Comparison of ENCODE assay signal across 21 mouse cellular contexts in genomic region chr3:97981376-97981906, GRCm38 (mm10). TPM values are rescaled to one million over a fixed set of nuclear protein-coding genes. Genes with fewer than 3 reads are reported as not detected.
DNase-seq lines count a peak whose midpoint lies in the region; ATAC-seq and TF ChIP-seq lines count a peak whose summit lies in the region.
"Had no signal": no experiment of that assay in that cellular context is flagged by ENCODE, and none has a peak within 500 bp of the region (broad histone marks: within the 10 kb centered on the region; RNA-seq: fewer than 3 reads in every experiment).

No protein-coding gene starts in this region.

- H3K9me3 ChIP-seq in kidney, embryonic 14.5 days (ENCODE audit: control insufficient read depth, low read length), result no peaks in the 10 kb centered on the region
- H3K9me3 ChIP-seq in kidney, embryonic 16.5 days (ENCODE audit: low read length), result no peaks in the 10 kb centered on the region
- H3K9me3 ChIP-seq in liver, postnatal 0 days (ENCODE audit: low read length), result no peaks in the 10 kb centered on the region
- H3K9me3 ChIP-seq: embryonic facial prominence, embryonic 10.5 days; embryonic facial prominence, embryonic 12.5 days; forebrain, embryonic 13.5 days; forebrain, embryonic 15.5 days had no signal

- TF ChIP-seq POLR2A in kidney, adult 2 months (IDR thresholded peaks at IDR 0.05; ENCODE audit: low read depth, low read length), result no peak

- no peak for DNase-seq in kidney, adult 2 months
- no peak for DNase-seq in kidney, adult 8-10 months
- DNase-seq in liver, postnatal 0 days, result no peak
- DNase-seq in liver, result no peak
- DNase-seq: adrenal gland, adult 8-10 months; adrenal gland, postnatal 14 days; adrenal gland, postnatal 36 days; cerebellum, adult 11-12 months; cerebellum, adult 2 months; cerebellum, adult 9-10 months; cerebellum, postnatal 10 days; cerebellum, postnatal 25 days had no signal

- no peak overlapping the region for H3K9ac ChIP-seq in kidney, embryonic 14.5 days (ENCODE audit: low read depth, low read length)
- no peak overlapping the region for H3K9ac ChIP-seq in kidney, embryonic 16.5 days (replicated peaks; ENCODE audit: low read length)
- no peak overlapping the region for H3K9ac ChIP-seq in liver, postnatal 0 days (replicated peaks)
- H3K9ac ChIP-seq: embryonic facial prominence, embryonic 12.5 days; forebrain, embryonic 13.5 days; forebrain, embryonic 15.5 days had no signal

- H3K27ac ChIP-seq in kidney, embryonic 14.5 days (ENCODE audit: low read depth, low read length), result no peak overlapping the region
- H3K27ac ChIP-seq in kidney, adult 2 months (ENCODE audit: insufficient read depth, low read depth, low read length), result no peak overlapping the region
- H3K27ac ChIP-seq in kidney, embryonic 16.5 days (ENCODE audit: low read length), result 0 out of 2 replicates have a peak overlapping the region, but pooled peaks have one; percentile 17
- H3K27ac ChIP-seq in liver, postnatal 0 days (ENCODE audit: low read depth), result no peak overlapping the region
- H3K27ac ChIP-seq: embryonic facial prominence, embryonic 10.5 days; embryonic facial prominence, embryonic 12.5 days; forebrain, embryonic 13.5 days; forebrain, embryonic 15.5 days had no signal

- no peaks in the 10 kb centered on the region for H3K27me3 ChIP-seq in kidney, embryonic 14.5 days (ENCODE audit: control insufficient read depth, insufficient read depth, low read length)
- no peaks in the 10 kb centered on the region for H3K27me3 ChIP-seq in kidney, adult 2 months (replicated peaks; ENCODE audit: control insufficient read depth, insufficient read depth, low read length)
- no peaks in the 10 kb centered on the region for H3K27me3 ChIP-seq in kidney, embryonic 16.5 days (ENCODE audit: insufficient read depth, low read length)
- H3K27me3 ChIP-seq in liver, postnatal 0 days (ENCODE audit: insufficient read depth, low read length), result no peaks in the 10 kb centered on the region
- H3K27me3 ChIP-seq: CH12.LX; embryonic facial prominence, embryonic 12.5 days; forebrain, embryonic 13.5 days; forebrain, embryonic 15.5 days; Patski had no signal

- TF ChIP-seq CTCF in kidney, adult 2 months (conservative IDR thresholded peaks at IDR 0.05; ENCODE audit: insufficient read depth, insufficient read length, low read depth, low read length), result no peak
- TF ChIP-seq CTCF in liver, postnatal 0 days (IDR thresholded peaks at IDR 0.05; ENCODE audit: low read depth), result no peak

- no peak for TF ChIP-seq EP300 in liver, postnatal 0 days (IDR thresholded peaks at IDR 0.05; ENCODE audit: low read depth)

- ATAC-seq in kidney, embryonic 14.5 days (ENCODE audit: low FRiP score, low TSS enrichment), result peak; percentile 72
- ATAC-seq in kidney, embryonic 16.5 days (ENCODE audit: low FRiP score, low TSS enrichment), result peak; percentile 80
- ATAC-seq in liver, postnatal 0 days, result peak; percentile 58
- ATAC-seq: forebrain, embryonic 13.5 days; forebrain, embryonic 15.5 days; Patski had no signal

- WGBS in kidney, embryonic 14.5 days, result 27% methylated on average over 3 of the region's 3 CpGs
- WGBS in kidney, adult 2 months, result 68% methylated on average over 3 of the region's 3 CpGs
- WGBS in kidney, embryonic 16.5 days, result 34% methylated on average over 3 of the region's 3 CpGs
- WGBS in liver, postnatal 0 days (ENCODE audit: insufficient replicate concordance), result 73% methylated on average over 3 of the region's 3 CpGs

- no peak overlapping the region for H3K4me2 ChIP-seq in kidney, embryonic 14.5 days (replicated peaks; ENCODE audit: low read depth, low read length)
- H3K4me2 ChIP-seq in kidney, embryonic 16.5 days (replicated peaks; ENCODE audit: low read depth, low read length), result no peak overlapping the region
- H3K4me2 ChIP-seq in liver, postnatal 0 days (ENCODE audit: low read depth, low read length), result no peak overlapping the region
- H3K4me2 ChIP-seq: embryonic facial prominence, embryonic 12.5 days; forebrain, embryonic 13.5 days; forebrain, embryonic 15.5 days had no signal

- H3K36me3 ChIP-seq in kidney, embryonic 14.5 days (ENCODE audit: control insufficient read depth, insufficient read depth, low read length), result no peaks in the 10 kb centered on the region
- H3K36me3 ChIP-seq in kidney, adult 2 months (ENCODE audit: control insufficient read depth, insufficient read depth, low read length), result no peaks in the 10 kb centered on the region
- H3K36me3 ChIP-seq in kidney, embryonic 16.5 days (ENCODE audit: insufficient read depth, low read length), result no peaks in the 10 kb centered on the region
- no peaks in the 10 kb centered on the region for H3K36me3 ChIP-seq in liver, postnatal 0 days (replicated peaks; ENCODE audit: insufficient read depth, low read length)
- H3K36me3 ChIP-seq: embryonic facial prominence, embryonic 10.5 days; embryonic facial prominence, embryonic 12.5 days; forebrain, embryonic 15.5 days; G1E had no signal

- no peaks in the 10 kb centered on the region for H3K4me1 ChIP-seq in kidney, embryonic 14.5 days (ENCODE audit: control insufficient read depth, insufficient read depth, low read length)
- H3K4me1 ChIP-seq in kidney, adult 2 months (ENCODE audit: control insufficient read depth, insufficient read depth, low read length), result no peaks in the 10 kb centered on the region
- H3K4me1 ChIP-seq in kidney, embryonic 16.5 days (ENCODE audit: insufficient read depth, low read length), result no peaks in the 10 kb centered on the region
- peaks cover 17% of the 10 kb centered on the region for H3K4me1 ChIP-seq in liver, postnatal 0 days (ENCODE audit: insufficient read depth)
- H3K4me1 ChIP-seq: forebrain, embryonic 13.5 days; forebrain, embryonic 15.5 days had no signal

- H3K4me3 ChIP-seq in kidney, embryonic 14.5 days (ENCODE audit: low read length), result no peak overlapping the region
- H3K4me3 ChIP-seq in kidney, adult 2 months (ENCODE audit: insufficient read depth, low read depth, low read length), result no peak overlapping the region
- no peak overlapping the region for H3K4me3 ChIP-seq in kidney, embryonic 16.5 days (ENCODE audit: low read length)
- H3K4me3 ChIP-seq in liver, postnatal 0 days (ENCODE audit: low read depth, low read length), result no peak overlapping the region
- H3K4me3 ChIP-seq: embryonic facial prominence, embryonic 10.5 days; embryonic facial prominence, embryonic 12.5 days; forebrain, embryonic 13.5 days; forebrain, embryonic 15.5 days had no signal

RNA-seq across cellular contexts. Expression of gene Notch2, which starts 31.9 kb away (rescaled TPM):
- polyA plus RNA-seq in kidney, embryonic 14.5 days (2014; fragmentation: Nextera tagmentation; extraction: Ambion mirVana), result 34.4 and 42.7 TPM in 2 replicates
- polyA plus RNA-seq in kidney, adult 2 months (2012; rRNA removed), result 16.3 and 20.0 TPM in 2 replicates
- polyA plus RNA-seq in kidney, embryonic 16.5 days (2015; fragmentation: Nextera tagmentation; extraction: Ambion mirVana), result 31.1 and 33.8 TPM in 2 replicates
- polyA plus RNA-seq in liver, postnatal 0 days (2015; fragmentation: Nextera tagmentation; extraction: Ambion mirVana), result 5.1 and 6.2 TPM in 2 replicates
- polyA plus RNA-seq: G1E had no signal
